Mouse (Mus musculus) adrenal gland, adult 18-20 months (tissue): ENCODE data around the gene Gucy2d. TPM values are rescaled to one million over a fixed set of nuclear protein-coding genes. Genes with fewer than 3 reads are reported as not detected.

ENCODE experiments used
- DNase-seq, 2 experiments: peaks; one replicate each; pipeline ENCODE4 v3.0.0; 2021 to 2022; ENCODE audit warnings: low spot score in 2 of 2
- total RNA-seq, 2 experiments: library from RNA; stranded (reverse); gene quantifications; 1 replicate in 1 of 2; 2 replicates in 1 of 2; pipeline ENCODE4 v1.2.3; 2021

Gucy2d gene
- total RNA-seq, 2 experiments from 2014 or later, result not detected

DNA sequence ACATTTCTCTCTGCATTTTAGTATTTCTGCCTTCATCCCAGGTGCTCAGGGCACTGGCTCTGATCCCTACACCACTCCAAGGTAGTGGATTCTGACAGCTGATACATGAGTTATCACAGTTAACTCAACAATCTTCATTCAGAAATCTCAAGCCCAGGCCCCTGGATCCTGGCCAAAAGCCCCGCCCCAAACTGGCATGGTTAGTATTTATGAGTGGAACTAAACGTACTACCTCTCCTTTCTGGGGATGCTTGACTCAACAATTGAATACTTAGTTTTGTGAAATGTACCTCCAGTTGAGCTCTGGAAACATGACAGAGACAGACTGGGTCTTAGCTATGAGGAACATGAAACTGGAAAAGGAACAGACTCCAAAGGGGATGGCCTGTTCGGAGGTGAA is 6.7 kb downstream of the Gucy2d start:
- DNase-seq, result no peak

DNA sequence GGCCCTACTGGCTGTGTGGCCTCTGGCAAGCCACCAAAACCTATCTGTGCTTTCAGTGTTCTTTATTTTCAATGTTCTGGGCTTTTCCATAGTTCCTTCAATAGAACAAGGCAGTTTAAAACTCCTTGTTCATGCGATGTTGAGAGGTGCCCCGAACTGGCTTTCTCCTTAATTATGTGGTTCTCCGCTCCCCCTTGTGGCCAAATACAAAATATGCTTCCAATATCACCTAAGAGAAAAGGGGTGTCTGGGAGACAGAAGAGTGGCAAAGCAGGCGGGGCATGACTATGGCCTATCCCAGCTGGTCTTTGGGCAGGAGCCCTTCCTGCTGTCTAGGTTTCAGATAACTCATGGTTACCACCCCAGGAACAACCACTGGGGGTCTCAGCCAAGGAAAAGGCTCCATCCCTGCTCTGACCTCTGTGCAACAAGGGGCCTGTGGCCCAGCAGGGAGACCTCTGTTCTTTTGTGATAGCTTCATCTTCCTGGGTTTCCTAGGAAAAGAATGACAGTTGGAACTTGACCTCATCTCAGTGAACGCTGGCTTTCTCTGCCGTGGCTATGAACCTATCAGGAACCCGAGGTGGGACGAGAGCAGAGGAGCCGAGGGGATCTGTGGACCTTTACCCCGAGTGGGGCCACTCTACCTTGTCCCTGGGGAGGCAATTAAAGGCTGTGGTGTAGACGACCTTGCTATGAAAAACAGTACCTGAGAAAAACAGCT is 7.5 kb downstream of the Gucy2d start:
- DNase-seq, result no peak

DNA sequence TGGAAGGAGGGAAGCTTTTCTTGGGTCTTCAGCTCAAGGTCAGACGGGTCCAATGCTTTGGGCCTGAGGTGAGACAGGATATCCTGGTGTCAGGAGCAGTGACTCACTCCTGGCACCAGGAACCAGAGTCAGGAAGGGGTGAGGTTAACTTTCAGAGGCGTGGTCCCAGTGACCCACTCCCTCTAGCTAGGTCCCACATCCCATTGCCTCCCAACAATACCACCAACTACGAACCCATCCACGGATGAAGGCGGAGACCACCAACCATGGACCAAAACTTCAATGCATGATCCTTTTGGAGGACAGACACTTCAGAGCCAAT is 8.1 kb downstream of the Gucy2d start:
- no peak for DNase-seq

DNA sequence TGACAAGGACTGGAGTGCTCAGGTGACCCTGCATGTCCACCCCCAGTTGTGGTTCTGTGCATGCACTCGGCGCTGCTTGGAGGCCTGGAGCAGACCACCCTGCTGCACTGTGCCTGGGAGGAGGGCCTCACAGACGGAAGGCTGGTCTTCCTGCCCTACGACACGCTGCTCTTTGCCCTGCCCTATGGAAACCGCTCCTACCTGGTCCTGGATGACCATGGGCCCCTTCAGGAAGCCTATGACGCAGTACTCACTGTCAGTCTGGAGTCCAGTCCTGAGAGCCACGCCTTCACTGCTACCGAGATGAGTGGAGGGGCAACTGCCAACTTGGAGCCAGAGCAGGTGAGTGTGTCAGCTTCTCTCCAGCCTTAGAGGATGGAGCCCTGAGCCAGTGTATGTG is 9.5 kb downstream of the Gucy2d start:
- no peak for DNase-seq

DNA sequence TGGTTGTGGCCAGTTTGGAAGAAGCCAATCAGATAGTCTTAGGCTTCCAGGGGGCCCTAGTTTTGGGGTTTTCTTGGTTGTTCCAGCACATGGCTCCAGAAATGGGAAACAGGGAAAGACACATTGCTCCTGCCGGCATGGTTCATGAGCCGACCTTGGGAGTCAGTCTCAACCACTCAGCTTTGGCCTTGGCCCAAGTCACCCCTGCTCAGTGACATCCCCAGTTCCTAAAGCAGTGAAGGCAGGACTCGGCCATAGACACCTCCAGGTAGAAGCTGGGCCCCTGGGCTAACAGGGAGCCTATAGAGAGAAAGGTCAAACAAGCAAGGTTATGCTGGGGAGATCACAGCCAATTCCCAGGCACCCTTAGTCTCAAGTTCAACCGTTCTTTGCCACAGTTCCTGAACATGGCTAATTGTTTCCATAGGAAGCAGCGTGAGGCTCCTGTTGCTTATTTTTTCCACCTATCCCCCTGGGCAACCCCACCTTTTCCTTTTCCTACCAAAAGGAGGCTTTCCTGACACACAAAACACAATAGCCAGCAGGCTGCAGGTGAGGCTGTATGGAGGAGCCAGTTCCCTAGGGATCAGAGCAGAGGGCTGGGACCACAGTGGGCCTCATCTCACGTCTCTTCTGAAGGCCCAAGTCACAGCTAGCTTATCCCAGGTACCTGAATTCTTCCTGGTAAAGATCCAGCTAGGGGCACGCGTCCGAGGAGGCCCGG is 14.3 kb downstream of the Gucy2d start:
- DNase-seq, result no peak

DNA sequence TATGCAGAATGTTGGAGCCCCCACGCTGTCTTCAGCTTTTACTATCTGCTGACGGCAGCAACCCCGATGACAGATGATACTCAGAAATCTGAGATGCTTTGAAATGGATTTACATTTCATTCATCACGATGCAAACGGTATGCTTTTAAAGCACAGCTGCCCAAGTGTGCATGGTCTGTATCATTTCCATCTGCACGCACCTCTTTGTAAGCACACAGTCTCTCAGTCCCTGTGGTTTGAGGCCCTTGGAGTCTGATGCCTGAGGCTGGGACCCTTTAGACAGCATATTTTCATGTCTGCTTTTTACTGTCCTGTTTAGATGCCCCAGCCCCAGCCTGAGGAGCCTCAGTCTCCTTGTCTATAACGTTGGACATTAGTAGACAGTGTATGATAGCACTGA is 20.1 kb downstream of the Gucy2d start:
- DNase-seq, result no peak

DNA sequence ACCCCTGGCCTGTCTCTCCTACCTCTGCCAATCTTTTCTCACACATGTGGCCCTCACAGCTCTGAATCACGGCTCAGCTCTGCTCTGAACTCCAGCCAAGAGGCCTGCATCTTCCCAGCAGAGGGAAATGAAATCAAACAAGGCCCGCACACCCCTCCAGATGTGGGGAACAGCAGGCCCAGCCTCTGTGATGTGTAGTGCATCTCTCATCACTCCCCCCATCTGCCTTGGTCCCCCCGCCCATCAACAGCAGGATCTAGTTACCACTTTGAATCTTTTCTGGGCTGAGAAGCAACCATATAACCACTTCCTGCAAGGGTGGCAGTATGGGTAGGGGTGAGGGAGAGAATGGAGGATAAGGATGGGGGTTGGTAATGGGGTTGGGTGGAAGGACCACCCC is 28.9 kb downstream of the Gucy2d start:
- no peak for DNase-seq

DNA sequence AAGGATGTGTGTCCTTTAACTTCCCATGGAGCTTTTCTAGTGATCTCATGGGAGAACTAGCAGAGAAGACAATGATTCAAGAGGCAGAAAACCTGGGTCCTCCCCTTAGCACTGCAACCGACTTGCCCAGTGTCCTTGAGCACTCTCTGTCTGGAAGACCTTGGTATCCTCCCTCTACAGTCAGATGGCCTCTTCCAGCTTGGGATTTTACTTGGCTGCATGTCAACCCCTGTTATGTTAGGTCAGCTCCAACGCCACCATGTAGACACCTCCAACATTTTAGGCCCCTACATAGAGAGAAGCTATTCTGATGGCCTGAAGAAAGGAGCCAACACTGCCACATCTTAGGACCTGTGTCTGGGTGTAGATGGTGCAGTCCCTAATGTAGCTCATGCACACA is 32.3 kb downstream of the Gucy2d start:
- DNase-seq, result no peak

DNA sequence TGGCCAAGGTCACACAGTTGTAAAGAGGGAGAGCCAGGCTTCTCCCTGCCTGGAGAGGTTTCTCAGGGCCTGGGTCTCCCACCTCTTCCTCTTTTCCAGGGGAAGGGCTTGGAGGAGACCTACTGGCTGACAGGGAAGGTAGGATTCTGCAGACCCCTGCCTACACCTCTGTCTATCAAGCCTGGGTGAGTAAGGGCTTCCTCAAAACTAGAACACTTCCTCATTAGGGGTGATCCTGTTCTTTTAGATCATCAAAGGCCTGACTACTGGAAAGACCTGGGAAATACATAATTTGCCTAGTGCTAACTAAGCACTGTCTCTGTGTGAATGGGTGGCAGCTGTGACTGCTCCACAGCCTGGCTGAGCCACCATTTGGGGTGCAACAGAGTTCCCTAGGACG is 34.3 kb downstream of the Gucy2d start:
- DNase-seq, result no peak

DNA sequence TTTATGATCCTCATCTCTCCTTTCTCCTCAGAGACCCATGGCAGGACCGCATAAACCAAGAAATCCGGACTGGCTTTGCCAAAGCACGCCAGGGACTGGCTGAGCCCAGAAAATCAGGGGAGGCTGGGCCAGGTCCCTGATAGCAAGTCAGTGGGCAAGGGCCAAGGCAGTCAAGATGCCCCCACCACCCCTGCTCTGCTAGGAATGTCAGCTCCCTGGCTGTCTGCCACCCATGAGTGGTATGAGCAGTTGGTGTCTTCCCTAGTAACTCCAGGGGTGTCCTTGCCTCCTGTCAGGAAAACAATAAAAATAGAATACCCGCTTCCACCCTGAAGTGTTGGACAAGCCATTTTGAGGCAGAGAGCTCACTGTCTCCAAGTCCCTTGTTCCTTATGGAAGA is 36.9 kb downstream of the Gucy2d start:
- no peak for DNase-seq

DNA sequence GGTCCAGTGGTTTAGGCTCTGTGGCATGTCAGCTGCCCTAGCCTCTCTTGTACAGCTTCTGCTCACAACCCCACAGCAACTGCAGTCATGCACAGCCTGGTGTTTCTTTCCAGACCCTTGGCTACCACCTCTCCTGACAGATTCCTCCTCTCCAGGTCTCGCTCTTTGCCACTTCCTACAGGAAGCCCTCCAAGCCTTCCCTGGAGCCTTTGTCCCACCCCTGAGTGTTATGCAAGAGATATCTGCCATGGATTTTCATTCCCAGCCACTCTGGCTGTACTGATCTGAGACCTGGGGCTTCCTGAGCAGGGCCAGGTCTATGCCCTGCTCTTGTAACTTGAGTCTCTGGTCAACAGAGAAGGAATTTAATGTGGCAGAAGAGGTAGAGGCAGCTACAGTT is 40.3 kb downstream of the Gucy2d start:
- no peak for DNase-seq

DNA sequence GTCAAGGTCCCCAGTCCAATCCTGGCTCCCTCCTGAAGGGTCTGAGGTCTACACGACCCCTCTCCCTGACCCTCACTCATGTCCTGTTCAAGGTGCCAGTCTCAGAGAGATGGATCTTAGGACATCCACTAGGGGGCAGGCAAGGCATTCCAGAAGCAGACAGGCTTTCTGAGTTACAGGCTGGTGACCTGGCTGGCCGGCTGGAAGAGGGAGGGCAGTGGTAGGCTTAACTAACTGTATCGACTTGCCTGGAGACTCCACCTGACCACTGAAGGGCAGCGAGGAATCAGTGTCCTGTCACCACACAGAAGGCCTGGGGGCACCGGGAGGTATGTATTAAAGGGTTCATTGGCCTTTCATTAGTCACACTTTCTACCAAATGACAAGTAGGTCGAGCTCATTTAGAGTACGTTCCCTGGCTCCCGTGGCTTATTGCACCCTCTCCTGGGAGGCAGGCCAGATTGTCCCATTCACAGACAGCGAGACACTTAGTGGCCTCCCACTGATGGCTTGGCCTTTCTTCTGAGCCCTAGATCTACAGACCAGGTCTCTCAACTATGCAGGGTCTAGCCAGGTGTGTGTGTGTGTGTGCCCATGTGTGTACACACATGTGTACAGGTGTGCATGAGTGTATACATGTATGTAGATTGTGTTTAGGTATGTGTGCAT is 41.0 kb downstream of the Gucy2d start:
- DNase-seq, result peak; percentile 78 to 80

DNA sequence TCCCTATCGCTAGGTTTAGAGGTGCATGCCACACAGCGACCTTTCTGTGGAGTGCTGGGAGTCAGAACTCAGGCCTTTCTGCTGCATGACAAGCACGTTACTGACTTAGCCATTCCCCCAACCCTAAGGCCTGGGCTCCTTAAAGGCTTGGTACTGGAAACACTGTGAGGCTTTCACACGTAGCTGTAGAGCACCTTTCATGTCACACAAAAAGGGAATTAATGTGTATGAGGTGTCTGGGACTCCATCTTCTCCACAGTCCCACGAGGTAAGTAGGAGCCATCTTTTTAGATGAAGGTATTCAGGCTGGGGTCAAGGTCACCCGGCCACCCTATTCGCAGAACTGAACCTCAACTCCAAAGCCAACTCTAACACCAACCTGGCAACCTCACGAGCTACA is 41.6 kb downstream of the Gucy2d start:
- DNase-seq, result no peak

DNA sequence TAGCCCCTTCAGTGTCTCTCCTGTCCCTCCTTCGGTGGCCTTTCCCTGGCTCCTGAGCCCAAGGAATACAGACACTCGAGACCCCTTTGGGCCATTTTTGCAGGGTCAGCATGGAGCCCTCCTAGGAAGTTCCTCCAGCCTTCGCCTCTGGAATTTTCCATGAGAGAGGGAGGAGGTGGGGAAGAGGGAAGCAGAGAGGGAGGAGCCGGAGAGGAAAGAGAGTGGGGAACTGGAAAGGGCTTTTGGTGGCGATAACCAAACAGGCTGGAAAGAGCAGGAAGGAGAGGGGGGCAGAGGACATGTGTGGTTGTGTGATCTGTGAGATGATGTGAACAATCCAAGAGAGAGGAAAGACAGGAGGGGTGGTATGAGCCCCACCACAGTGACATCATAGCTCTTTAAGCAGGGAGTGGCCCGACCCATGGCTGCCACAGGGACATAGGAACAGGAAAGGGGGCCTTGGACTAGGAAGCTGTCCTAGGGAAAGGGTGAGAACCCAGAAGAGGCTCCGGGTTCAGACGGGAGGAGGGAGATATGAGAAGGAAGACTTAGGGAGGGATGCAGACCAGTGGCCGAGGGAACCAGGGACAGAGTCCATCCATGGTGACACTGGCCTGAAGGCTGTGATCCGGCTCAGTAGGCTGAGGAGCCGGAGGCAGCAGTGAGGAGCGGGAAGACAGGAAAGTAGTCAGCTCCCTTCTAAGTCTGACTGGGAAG is 42.5 kb downstream of the Gucy2d start:
- DNase-seq, result no peak

DNA sequence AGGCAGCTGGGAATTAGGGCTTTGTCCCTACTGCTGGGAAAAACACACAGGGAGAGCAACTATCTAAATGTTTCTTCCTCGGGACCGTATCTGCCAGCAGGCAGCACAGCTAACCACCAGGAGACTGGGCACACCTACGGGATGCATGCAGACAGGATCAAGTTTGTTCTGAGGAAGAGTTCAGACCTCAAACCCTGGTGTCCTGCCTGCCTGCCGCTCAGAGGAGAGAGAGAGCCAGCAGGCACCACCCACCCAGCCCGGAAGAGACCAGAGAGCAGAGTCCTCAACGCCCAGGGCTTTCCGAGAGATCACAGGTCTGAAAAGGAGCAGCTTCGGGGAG is 43.0 kb downstream of the Gucy2d start:
- no peak for DNase-seq

DNA sequence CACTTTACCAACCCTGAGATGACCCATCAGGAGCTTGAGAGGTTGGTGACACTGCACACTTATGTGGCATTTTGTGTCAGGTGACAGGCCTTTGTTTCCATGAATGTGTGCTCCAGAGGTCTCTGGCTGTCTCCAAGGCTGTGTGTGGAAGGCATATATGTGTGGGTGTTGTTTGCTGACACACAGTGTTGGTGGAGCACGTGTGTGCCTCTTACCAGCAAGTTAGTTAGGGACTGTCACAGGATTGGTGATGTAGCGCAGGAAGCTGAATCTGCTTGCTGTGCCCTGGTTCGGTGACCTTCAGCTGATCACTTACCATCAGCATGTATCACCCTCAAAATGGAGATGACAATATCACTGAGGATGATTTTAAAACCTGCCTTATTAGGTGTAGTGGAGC is 44.7 kb downstream of the Gucy2d start:
- DNase-seq, result no peak

DNA sequence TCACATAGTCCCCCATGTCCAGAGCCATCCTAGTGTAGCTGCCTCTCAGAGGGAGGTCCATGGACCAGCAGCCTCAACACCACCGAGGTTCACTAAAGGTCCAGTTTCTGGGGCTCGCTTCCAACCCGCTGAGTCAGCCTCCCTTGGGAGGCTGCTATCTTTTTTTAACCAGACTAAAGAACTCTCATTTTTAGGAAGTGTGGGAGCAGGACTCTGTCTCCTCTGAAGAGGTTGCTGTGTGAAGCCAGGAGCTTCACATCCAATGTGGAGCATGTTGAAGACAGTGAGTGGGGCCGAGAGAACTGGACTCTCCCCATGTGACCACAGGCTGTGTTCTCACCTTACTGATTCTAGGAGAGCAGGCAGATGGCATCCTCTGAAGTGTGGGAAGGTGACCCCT is 45.3 kb downstream of the Gucy2d start:
- no peak for DNase-seq

DNA sequence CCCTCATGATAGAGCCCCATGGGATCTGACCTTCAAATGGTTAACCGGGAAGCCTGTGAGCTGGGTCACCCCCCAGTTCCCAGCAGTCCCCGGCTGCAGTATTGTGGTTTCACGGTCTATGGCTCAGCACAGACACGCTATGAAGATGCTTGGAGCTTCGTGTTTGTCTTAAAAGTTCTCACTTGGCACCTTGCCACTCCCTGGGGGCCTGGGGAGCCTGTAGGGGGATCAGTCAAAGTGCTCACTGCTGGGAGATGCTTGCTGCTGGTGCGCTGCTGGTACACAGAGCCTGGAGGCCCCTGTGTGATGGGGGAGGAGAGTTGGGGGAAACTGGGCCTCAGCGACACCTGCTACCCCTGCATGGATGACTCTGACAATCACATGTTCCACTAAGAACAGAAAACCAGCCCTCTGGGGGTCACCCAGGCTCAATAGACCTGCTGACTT is 46.3 kb downstream of the Gucy2d start:
- no peak for DNase-seq

DNA sequence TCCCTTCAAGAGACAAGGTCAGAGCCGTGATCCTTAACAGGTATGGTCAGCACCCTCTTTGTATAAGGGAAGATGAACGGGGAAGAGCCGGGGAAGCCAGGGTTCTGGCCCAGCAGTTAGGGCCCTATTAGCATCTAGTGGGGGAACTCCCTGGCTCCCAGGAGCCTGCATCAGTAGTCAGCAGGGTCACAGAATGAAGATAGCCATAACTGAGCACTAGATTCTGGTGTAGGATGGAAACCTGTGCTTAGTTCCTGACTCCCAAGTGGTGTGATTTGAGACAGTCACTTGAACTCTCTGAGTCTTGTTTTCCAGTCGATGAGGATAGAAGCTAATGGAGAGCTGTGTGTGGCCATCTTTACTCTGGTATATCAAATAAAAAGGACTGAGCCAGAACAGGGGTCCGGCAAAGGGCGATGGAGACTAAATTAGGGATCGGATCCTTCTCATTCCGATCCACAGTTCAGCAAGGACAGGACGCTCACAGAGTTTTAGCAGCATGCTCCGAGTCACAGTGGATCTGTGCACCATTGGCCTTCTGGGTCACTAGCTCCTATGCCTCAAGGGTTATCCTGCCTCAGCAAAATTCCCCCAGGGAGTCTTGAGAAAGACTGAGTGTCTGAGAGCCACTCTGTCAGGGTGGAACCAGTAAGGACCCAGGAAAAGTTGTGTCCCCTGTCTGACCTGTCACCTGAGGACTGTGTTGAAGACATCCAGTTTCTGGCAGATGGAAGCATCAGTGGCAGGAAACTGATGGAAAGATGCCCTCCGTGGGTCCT is 47.2 kb downstream of the Gucy2d start:
- DNase-seq, result no peak

DNA sequence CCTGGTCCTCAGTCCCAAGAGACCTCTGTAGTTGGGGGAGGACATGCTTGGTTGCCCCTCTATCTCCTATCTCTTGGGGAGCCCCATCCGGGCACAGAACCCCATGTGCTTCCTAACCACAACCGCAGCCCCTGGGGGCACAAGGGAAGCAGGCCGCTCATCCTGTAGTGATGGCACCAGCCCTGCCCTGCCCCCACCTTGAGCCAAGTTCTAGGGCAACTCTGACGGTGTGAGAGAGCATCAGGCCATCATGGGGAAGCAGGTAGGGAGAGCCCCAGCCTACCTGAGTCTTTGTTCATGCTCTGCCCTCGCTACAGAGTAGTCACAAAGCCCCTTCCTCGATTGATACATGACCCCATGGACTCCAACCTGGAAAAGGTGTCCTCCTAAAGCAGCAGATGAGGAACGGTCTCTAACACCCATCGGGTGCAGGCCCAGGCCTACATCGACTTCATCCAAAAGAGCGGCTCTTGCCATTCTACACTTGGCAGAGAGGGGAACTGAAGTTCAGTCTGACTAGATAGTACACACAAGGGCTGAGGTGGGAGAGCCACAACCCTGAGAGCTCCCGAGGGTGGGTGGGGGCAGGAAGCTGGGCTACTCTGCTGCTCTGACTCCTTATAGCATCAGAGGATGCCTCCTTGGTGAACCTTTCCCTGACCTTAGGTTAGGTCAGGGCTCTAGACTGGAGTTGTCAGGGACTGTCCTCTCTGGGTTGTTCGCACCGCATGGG is 48.3 kb downstream of the Gucy2d start:
- no peak for DNase-seq

DNA sequence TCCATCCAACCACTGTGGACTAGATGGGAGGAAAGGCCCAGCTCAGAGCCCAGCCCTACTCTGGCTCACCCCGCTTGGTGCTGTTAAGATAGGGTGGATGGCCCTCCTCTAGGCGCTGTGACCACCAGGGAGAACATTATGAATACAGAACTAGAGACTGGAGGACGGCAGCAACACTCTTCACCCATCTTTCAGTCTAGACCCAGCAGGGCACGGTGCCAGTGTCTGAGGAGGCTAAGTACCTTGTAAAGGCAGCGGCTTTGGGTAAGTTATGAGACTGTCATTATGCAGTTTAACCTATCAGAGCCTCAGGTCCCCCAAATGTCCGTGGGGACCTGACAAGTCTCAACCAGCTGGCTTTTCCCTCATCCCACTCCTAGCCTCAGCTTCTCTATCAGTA is 48.9 kb downstream of the Gucy2d start, which contains the start of gene Lrrc32:
Gene Lrrc32 (plus strand): TSS at position 153 of the 400 bp plus-strand sequence.
- no peak for DNase-seq
